Mouse (Mus musculus) myocyte (in vitro differentiated cells): Measurements from ENCODE around the gene Scd4. TPM values are rescaled to one million over a fixed set of nuclear protein-coding genes. Genes with fewer than 3 reads are reported as not detected.
"Not testable (repeated sequence)": the region's sequence is repeated elsewhere in the genome, so short reads cannot be mapped to it uniquely, and the experiment has no call there.

Experiments
- H3K27me3 ChIP-seq: one replicate; pipeline ENCODE4 v1.6.1; 2011; ENCODE audit not compliant: control insufficient read depth, insufficient read depth, insufficient read length
- H3K36me3 ChIP-seq: one replicate; pipeline ENCODE4 v1.6.1; 2011; ENCODE audit not compliant: control insufficient read depth, insufficient read depth
- H3K4me2 ChIP-seq: one replicate; pipeline ENCODE4 v1.6.1; 2011; ENCODE audit warnings: low read depth, control low read depth
- H3K4me3 ChIP-seq: one replicate; pipeline ENCODE4 v1.5.1; 2011; ENCODE audit warnings: mild to moderate bottlenecking, control low read depth, moderate library complexity
- H3K79me2 ChIP-seq: one replicate; pipeline ENCODE4 v1.6.1; 2011; ENCODE audit not compliant: control insufficient read depth, insufficient read depth
- H3ac ChIP-seq: one replicate; pipeline ENCODE4 v1.6.1; 2011; ENCODE audit not compliant: control insufficient read depth, insufficient read length
- CEBPB ChIP-seq: IDR thresholded peaks from 2 replicates; pipeline ENCODE4 v1.6.1; 2011; ENCODE audit warnings: mild to moderate bottlenecking, moderate library complexity; ENCODE audit not compliant: poor library complexity, insufficient read depth, severe bottlenecking
- E2F4 ChIP-seq: IDR thresholded peaks from one replicate; pipeline ENCODE4 v1.6.1; 2011; ENCODE audit warnings: mild to moderate bottlenecking, control low read depth, moderate library complexity; ENCODE audit not compliant: insufficient read depth
- MAX ChIP-seq: IDR thresholded peaks from one replicate; pipeline ENCODE4 v1.6.1; 2011; ENCODE audit warnings: low read depth, mild to moderate bottlenecking, control low read depth
- MYOD1 ChIP-seq, 3 experiments: IDR thresholded peaks; one replicate each; pipeline ENCODE4 v1.6.1; 2011; ENCODE audit warnings: control low read depth in 2 of 3, low read depth in 2 of 3, mild to moderate bottlenecking in 2 of 3, moderate library complexity in 1 of 3; ENCODE audit not compliant: insufficient read length in 2 of 3, control insufficient read depth in 1 of 3
- MYOG ChIP-seq, 3 experiments: IDR thresholded peaks; one replicate each; pipeline ENCODE4 v1.6.1; 2011; ENCODE audit warnings: control low read depth in 2 of 3, low read depth in 2 of 3, mild to moderate bottlenecking in 2 of 3; ENCODE audit not compliant: insufficient read length in 2 of 3, control insufficient read depth in 1 of 3, insufficient read depth in 1 of 3
- POLR2A ChIP-seq: IDR thresholded peaks from one replicate; pipeline ENCODE4 v1.6.1; 2011; ENCODE audit warnings: low read depth, mild to moderate bottlenecking, control low read depth, moderate library complexity; ENCODE audit not compliant: insufficient read length
- POLR2AphosphoS2 ChIP-seq: IDR thresholded peaks from one replicate; pipeline ENCODE4 v1.6.1; 2011; ENCODE audit warnings: low read depth, control low read depth; ENCODE audit not compliant: insufficient read length
- REST ChIP-seq: IDR thresholded peaks from one replicate; pipeline ENCODE4 v1.6.1; 2011; ENCODE audit warnings: mild to moderate bottlenecking, control low read depth, moderate library complexity; ENCODE audit not compliant: insufficient read depth, insufficient read length
- SRF ChIP-seq: IDR thresholded peaks from one replicate; pipeline ENCODE4 v1.6.1; 2011; ENCODE audit warnings: low read depth; ENCODE audit not compliant: control insufficient read depth, insufficient read length
- TCF12 ChIP-seq: IDR thresholded peaks from one replicate; pipeline ENCODE4 v1.6.1; 2011; ENCODE audit warnings: mild to moderate bottlenecking, control low read depth; ENCODE audit not compliant: poor library complexity, insufficient read depth, severe bottlenecking
- TCF3 ChIP-seq: IDR thresholded peaks from one replicate; pipeline ENCODE4 v1.6.1; 2011; ENCODE audit warnings: low read depth, control low read depth; ENCODE audit not compliant: insufficient read length
- USF1 ChIP-seq: IDR thresholded peaks from one replicate; pipeline ENCODE4 v1.6.1; 2011; ENCODE audit warnings: low read depth, mild to moderate bottlenecking, control low read depth, moderate library complexity
- polyA plus RNA-seq: library from polyadenylated mRNA; unstranded; fragments of >200 nt; fragmentation: generic; extraction: Trizol; gene quantifications from one replicate; pipeline ENCODE4 v1.2.1, GENCODE M21; 2012; ENCODE audit warnings: missing spikeins

Scd4 gene
- polyA plus RNA-seq, 1 experiment, result 0.16 TPM

DNA sequence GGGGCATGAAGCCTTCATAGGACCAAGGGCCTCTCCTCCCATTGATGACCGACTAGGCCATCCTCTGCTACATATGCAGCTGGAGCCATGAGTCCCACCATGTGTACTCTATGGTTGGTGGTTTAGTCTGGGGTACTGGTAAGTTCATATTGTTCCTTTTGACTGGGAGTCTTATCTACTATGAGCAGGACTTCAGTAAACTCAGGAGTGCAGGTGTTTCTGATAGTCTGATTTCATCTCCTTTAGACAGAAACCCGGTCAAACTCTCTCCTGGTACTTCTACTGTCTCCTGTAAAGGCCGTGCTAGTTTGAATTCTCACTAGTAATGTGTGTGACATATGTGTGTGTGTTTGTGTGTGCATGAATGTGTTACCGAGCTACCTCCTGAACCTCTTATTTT, 32.8 kb downstream of the Scd4 start:
- Histone ChIP-seq H3K27me3 (no peaks in the 10 kb centered on the region), H3K36me3 (no peaks in the 10 kb centered on the region), H3ac (no peak overlapping the region), H3K4me3 (no peak overlapping the region), H3K4me2 (no peak overlapping the region), H3K79me2 (no peaks in the 10 kb centered on the region)
- TF ChIP-seq MYOG (IDR thresholded peaks at IDR 0.05; ENCODE audit: control insufficient read depth in 1 of 3, insufficient read depth in 1 of 3, insufficient read length in 2 of 3, low read depth in 2 of 3) (no peak), MAX (no peak), POLR2A (no peak), POLR2AphosphoS2 (no peak), USF1 (no peak), TCF12 (no peak), TCF3 (no peak), E2F4 (no peak), CEBPB (no peak), REST (no peak), SRF (no peak), MYOD1 (IDR thresholded peaks at IDR 0.05; ENCODE audit: control insufficient read depth in 1 of 3, insufficient read length in 2 of 3, low read depth in 2 of 3) (no peak)

DNA sequence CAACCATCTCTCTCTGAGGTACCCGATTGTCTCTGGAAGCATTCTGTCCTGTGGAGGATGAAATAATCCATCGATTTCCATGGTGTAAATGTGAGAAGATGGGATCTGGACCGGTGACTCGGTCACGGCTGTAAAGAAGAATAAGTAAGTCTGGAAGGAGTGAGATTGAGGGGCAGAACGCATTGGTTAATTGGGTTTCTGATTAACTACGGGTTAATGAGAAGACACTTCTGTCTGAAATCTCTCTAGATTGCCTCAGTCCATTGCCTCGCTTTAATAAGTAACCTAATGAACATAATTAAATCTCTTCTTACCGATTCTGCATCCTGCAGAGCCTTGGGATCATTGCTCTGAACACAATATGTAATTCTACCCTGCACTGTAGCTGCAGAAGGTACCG, 34.2 kb downstream of the Scd4 start:
- not testable (repeated sequence) for H3ac ChIP-seq, H3K4me2 ChIP-seq, H3K79me2 ChIP-seq, H3K4me3 ChIP-seq, H3K27me3 ChIP-seq, H3K36me3 ChIP-seq

DNA sequence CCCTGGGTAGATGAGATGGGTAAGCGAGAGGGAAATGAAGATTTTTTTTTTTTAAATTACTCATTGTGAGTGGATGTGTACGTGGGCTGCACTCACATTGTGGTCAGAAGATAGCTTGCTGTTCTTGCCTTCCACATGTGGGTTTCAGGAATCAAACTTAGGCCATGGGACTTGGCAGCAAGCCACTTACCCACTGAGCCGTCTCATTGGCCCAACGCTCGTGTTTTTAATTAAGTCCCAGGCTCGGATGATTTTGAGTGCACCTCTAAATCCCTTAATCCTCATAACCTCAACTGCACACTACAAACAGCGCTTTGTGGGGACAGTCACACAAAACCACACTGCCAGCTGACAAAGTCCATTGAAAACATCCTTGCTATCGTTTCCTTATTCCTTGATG, 36.5 kb downstream of the Scd4 start:
- no peaks in the 10 kb centered on the region for H3K36me3 ChIP-seq
- no peak for TF ChIP-seq TCF12
- TF ChIP-seq MYOD1 (IDR thresholded peaks at IDR 0.05; ENCODE audit: control insufficient read depth in 1 of 3, insufficient read length in 2 of 3, low read depth in 2 of 3), result peak in 1 of 3 experiments; percentile 43
- no peaks in the 10 kb centered on the region for H3K79me2 ChIP-seq
- H3K4me2 ChIP-seq, result peak overlapping the region; percentile 31
- no peak overlapping the region for H3ac ChIP-seq
- no peaks in the 10 kb centered on the region for H3K27me3 ChIP-seq
- no peak overlapping the region for H3K4me3 ChIP-seq

DNA sequence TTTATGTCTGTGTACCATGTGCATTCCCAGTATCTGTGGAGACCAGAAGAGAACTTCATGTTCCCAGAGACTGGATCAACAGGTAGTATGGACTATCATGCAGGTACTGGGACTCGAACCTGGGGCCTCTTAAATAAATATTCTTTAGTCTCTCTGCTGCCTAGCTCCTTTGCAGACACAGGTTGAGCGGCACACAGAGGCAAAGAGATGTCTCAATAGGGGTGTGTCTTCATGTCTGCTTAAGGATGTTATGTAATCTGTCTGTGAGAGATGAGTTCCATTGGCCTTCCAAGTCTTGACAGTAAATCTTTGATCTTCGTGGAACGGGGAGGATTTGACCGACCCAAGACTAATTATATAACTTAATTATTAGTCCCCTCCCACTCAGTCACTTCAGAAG, 37.3 kb downstream of the Scd4 start:
- Histone ChIP-seq H3K4me2 (no peak overlapping the region), H3K79me2 (no peaks in the 10 kb centered on the region), H3K27me3 (no peaks in the 10 kb centered on the region), H3K4me3 (no peak overlapping the region), H3ac (no peak overlapping the region), H3K36me3 (no peaks in the 10 kb centered on the region)
- TF ChIP-seq USF1 (no peak), POLR2A (no peak), TCF3 (no peak), CEBPB (no peak), SRF (no peak), MAX (no peak), MYOD1 (IDR thresholded peaks at IDR 0.05; ENCODE audit: control insufficient read depth in 1 of 3, insufficient read length in 2 of 3, low read depth in 2 of 3) (no peak)

DNA sequence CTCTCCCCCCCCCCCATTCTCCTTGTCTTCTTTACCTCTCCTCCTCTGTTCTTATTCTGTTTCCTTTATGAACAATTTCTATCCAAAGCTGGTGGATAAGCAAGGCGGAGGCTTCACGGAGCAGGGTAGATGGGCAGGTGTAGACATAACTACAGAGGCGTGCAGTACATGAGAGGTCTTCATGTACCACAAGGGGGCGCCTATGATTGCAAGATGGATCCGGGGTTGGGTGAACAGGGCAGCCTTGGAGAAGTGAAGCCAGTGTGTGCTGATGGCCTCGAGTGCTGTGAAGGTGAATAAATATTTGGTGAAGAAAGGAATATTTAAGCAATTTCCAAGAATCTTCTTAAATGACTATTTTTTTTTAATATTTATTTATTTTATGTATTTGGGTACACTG, 40.1 kb downstream of the Scd4 start:
- Histone ChIP-seq H3K4me3 (no peak overlapping the region), H3ac (no peak overlapping the region), H3K27me3 (no peaks in the 10 kb centered on the region), H3K4me2 (no peak overlapping the region), H3K79me2 (no peaks in the 10 kb centered on the region), H3K36me3 (no peaks in the 10 kb centered on the region)
- TF ChIP-seq TCF3 (no peak), REST (no peak)

DNA sequence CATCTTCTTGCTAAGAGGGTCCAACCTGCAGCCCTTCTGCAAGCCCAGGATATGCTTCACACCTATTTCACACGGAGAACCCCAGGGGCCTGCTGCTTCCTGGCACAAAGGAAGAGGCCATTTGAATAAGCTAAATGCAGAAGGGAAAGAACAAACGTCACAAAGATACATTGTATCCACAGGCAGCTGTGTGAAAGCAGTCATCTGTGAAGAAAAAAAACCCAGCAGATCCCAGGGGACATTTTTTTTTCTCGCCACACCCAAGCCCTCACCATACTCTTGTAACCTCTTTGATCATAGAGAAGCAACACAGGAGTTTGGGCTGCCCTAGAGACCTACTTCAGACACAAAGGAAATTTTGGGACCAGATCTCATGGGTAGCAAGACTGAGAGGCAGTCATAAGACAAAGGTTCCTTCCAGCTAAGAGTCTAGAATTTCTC, 43.6 kb downstream of the Scd4 start:
- Histone ChIP-seq H3K4me2 (peak overlapping the region; percentile 61), H3ac (no peak overlapping the region)
- no peak for TF ChIP-seq TCF12
- TF ChIP-seq MYOG (IDR thresholded peaks at IDR 0.05; ENCODE audit: control insufficient read depth in 1 of 3, insufficient read depth in 1 of 3, insufficient read length in 2 of 3, low read depth in 2 of 3), result no peak
- no peak for TF ChIP-seq REST
- no peak for TF ChIP-seq MYOD1 (IDR thresholded peaks at IDR 0.05; ENCODE audit: control insufficient read depth in 1 of 3, insufficient read length in 2 of 3, low read depth in 2 of 3)
- no peak for TF ChIP-seq MAX
- no peak for TF ChIP-seq USF1
- TF ChIP-seq TCF3, result no peak
- no peak for TF ChIP-seq CEBPB
- no peak for TF ChIP-seq POLR2AphosphoS2
- no peak for TF ChIP-seq SRF
- TF ChIP-seq POLR2A, result no peak
- no peak for TF ChIP-seq E2F4

More for the DNA sequence above, 43.6 kb downstream of the Scd4 start:
- Histone ChIP-seq H3K4me3 (no peak overlapping the region), H3K79me2 (no peaks in the 10 kb centered on the region), H3K27me3 (no peaks in the 10 kb centered on the region), H3K36me3 (no peaks in the 10 kb centered on the region)
